16 mouse cellular contexts compared by ENCODE assay signal in the genomic region with DNA sequence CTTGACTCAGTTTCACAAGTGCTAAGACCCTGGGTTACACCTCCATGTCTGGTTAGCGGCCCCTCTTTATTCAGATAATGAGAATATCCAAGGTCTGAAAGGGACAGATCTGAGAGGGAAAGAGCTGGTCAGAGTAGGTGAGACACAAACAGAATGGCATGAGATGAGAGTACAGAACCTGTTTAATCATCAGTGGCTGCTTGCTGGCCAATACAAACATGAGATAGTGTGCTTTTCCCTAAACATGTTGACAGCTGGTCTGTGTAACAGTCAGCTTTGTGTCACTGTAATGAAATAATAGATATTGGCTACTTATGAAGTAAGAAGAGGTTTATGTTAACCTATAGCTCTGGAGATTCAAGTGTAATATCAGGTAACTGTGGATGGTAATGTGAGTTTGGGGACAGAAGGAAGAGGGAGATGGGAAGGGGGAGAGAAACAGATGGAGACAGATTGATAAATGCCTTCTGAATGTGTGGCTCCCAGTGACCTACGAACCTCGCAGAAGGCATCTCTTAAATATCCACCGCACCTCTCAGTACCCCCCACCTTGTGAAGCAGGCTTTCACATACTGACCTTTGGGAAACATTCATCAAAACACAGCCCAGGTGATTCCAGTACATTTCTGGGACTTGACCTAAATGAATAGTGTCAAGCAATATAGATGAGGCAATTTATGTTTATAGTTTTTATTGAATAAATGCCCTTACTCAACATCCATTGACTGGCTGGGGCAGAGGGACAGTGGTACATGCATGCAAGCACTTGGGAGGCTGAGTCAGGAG.
"Had no signal": no experiment of that assay in that cellular context is flagged by ENCODE, and none has a peak within 500 bp of the region (broad histone marks: within the 10 kb centered on the region; RNA-seq: fewer than 3 reads in every experiment).

No protein-coding gene starts in this region.

- H3K9me3 ChIP-seq: neural tube, embryonic 13.5 days; neural tube, embryonic 15.5 days; stomach, embryonic 15.5 days had no signal

- H3K36me3 ChIP-seq: neural tube, embryonic 13.5 days; neural tube, embryonic 15.5 days; stomach, embryonic 15.5 days had no signal

- H3K4me1 ChIP-seq: neural tube, embryonic 13.5 days; neural tube, embryonic 15.5 days; stomach, embryonic 15.5 days had no signal

- H3K4me3 ChIP-seq: neural tube, embryonic 13.5 days; neural tube, embryonic 15.5 days; stomach, embryonic 15.5 days had no signal

- DNase-seq: retina, postnatal 1 day; right cerebral cortex, adult 18-20 months; right cerebral cortex, postnatal 14 days; right cerebral cortex, postnatal 25 days; right cerebral cortex, postnatal 4 days; spleen, adult 18-20 months; thymus, adult 18-20 months; thymus, adult 2 months; thymus, postnatal 14 days; thymus, postnatal 25 days; thymus, postnatal 36 days; thymus, postnatal 4 days had no signal

- H3K27ac ChIP-seq: neural tube, embryonic 13.5 days; neural tube, embryonic 15.5 days; stomach, embryonic 15.5 days; stomach, postnatal 0 days had no signal

- H3K4me2 ChIP-seq: neural tube, embryonic 13.5 days; neural tube, embryonic 15.5 days; stomach, embryonic 15.5 days had no signal

- H3K9ac ChIP-seq: neural tube, embryonic 13.5 days; neural tube, embryonic 15.5 days; stomach, embryonic 15.5 days had no signal

- H3K27me3 ChIP-seq: neural tube, embryonic 13.5 days; neural tube, embryonic 15.5 days; stomach, embryonic 15.5 days had no signal
